Mouse (Mus musculus) limb, embryonic 11.5 days (tissue): ENCODE measurements around the gene Tldc1. TPM values are rescaled to one million over a fixed set of nuclear protein-coding genes. Genes with fewer than 3 reads are reported as not detected.

Source experiments
- ATAC-seq: fragments of 200-750 bp; cut with Nextera tagmentation; 2 replicates; pipeline ENCODE4 v1.8.0; 2017; ENCODE audit warnings: low read depth; ENCODE audit not compliant: insufficient number of reproducible peaks, low FRiP score, low TSS enrichment
- DNase-seq: peaks from one replicate; pipeline ENCODE4 v3.0.0-alpha.2; 2015; ENCODE audit warnings: low spot score
- H3K27ac ChIP-seq: fragments of 300-500 bp; sonication (generic); replicated peaks from 2 replicates; pipeline ENCODE4 v1.5.1; 2014; ENCODE audit warnings: low read depth, mild to moderate bottlenecking, low read length
- H3K27me3 ChIP-seq: fragments of 300-500 bp; sonication (generic); 2 replicates; pipeline ENCODE4 v1.6.1; 2014; ENCODE audit warnings: mild to moderate bottlenecking, low read length, mixed read lengths; ENCODE audit not compliant: control insufficient read depth, insufficient read depth
- H3K36me3 ChIP-seq: fragments of 300-500 bp; sonication (generic); 2 replicates; pipeline ENCODE4 v1.6.1; 2014; ENCODE audit warnings: mild to moderate bottlenecking, low read length, moderate library complexity, mixed read lengths; ENCODE audit not compliant: control insufficient read depth, insufficient read depth
- H3K4me1 ChIP-seq: fragments of 300-500 bp; sonication (generic); 2 replicates; pipeline ENCODE4 v1.6.1; 2014; ENCODE audit warnings: low read length, mixed read lengths; ENCODE audit not compliant: control insufficient read depth, insufficient read depth
- H3K4me2 ChIP-seq: fragments of 300-500 bp; sonication (generic); 2 replicates; pipeline ENCODE4 v1.6.1; 2014; ENCODE audit warnings: low read depth, mild to moderate bottlenecking, moderate library complexity; ENCODE audit not compliant: severe bottlenecking
- H3K4me3 ChIP-seq: fragments of 300-500 bp; sonication (generic); 2 replicates; pipeline ENCODE4 v1.5.1; 2014; ENCODE audit warnings: low read depth, low read length
- H3K9ac ChIP-seq: fragments of 300-500 bp; sonication (generic); 2 replicates; pipeline ENCODE4 v1.6.1; 2014; ENCODE audit warnings: mild to moderate bottlenecking, low read length
- H3K9me3 ChIP-seq: fragments of 300-500 bp; sonication (generic); 2 replicates; pipeline ENCODE4 v1.6.1; 2016; ENCODE audit warnings: low read length; ENCODE audit not compliant: control insufficient read depth
- WGBS: fragments of 180-500 bp; shearing (Covaris S2); extraction: QIAGEN DNeasy Blood & Tissue Kit; methylation state at CpG from one replicate; pipeline ENCODE4 v1.1.7; 2014; 5-methylcytosine and 5-hydroxymethylcytosine counted together
- polyA plus RNA-seq: library from polyadenylated mRNA; unstranded; fragments of >200 nt; fragmentation: Nextera tagmentation; extraction: Ambion mirVana; gene quantifications from 2 replicates; pipeline ENCODE4 v1.2.1, GENCODE M21; 2014

Tldc1 gene
- polyA plus RNA-seq, 1 experiment from 2014 or later: 7.0 TPM

DNA sequence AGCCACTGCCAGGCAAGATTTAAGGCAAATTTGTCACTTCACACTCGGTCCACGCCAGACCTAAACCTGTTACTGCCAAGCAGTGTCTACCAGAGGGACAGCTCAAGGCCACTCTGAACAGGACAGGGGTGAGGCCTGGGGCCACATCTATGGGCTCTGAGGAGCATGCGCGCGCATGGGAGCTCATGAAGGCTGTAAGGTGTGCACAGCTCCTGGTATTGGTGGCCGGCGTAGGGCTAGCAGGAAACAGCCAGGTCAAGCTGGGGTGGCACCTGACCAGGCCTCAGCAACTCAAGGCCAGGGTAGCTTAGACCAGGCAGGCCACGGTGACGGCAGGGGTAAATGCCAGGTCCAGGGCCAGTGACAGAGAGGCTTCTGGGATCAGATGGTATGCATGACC is 31.4 kb upstream of the Tldc1 start:
- no peak for DNase-seq
- Histone ChIP-seq H3K4me3 (no peak overlapping the region), H3K9me3 (no peaks in the 10 kb centered on the region), H3K27ac (no peak overlapping the region), H3K4me1 (0 out of 2 replicates have a peak, but pooled peaks cover 3% of the 10 kb centered on the region), H3K27me3 (no peaks in the 10 kb centered on the region), H3K36me3 (no peaks in the 10 kb centered on the region; the same call in 1 of the 2 replicates), H3K4me2 (no peak overlapping the region), H3K9ac (no peak overlapping the region)
- 88% methylated on average over 9 of the region's 9 CpGs for WGBS
- no peak for ATAC-seq

DNA sequence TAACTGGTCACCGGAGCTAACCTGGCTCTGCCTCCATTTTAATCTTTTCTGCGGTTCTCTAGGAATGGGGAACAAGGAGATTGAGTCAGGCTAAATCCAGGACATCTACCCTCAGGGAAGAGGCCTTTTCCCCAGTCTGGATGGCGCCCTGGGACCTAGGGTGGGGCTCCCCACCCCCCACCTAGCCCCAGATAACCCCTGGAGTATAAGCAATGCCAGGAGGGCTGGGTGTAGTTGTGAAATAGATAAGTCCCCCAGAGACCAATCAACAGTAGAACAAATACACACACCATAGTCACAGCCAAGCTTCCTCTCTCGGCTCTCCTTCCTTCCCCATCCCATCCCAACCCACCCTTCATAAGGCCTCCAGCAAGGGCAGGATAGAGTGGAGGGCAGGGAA is 29.5 kb upstream of the Tldc1 start:
- Histone ChIP-seq H3K36me3 (no peaks in the 10 kb centered on the region; the same call in 1 of the 2 replicates), H3K27ac (no peak overlapping the region), H3K9ac (no peak overlapping the region), H3K9me3 (no peaks in the 10 kb centered on the region), H3K4me3 (no peak overlapping the region), H3K4me1 (no peaks in the 10 kb centered on the region), H3K27me3 (no peaks in the 10 kb centered on the region), H3K4me2 (no peak overlapping the region)
- ATAC-seq: no peak
- DNase-seq: no peak
- WGBS: 90% methylated on average over 4 of the region's 4 CpGs

GRCm38 (mm10) chr8:119806422-119807263 is 28.4 kb upstream of the Tldc1 start:
- no peak overlapping the region for H3K27ac ChIP-seq
- H3K4me3 ChIP-seq: no peak overlapping the region
- H3K9ac ChIP-seq: no peak overlapping the region
- H3K36me3 ChIP-seq: no peaks in the 10 kb centered on the region; the same call in 1 of the 2 replicates
- ATAC-seq: no peak
- H3K9me3 ChIP-seq: no peaks in the 10 kb centered on the region
- 84% methylated on average over 14 of the region's 14 CpGs for WGBS
- no peaks in the 10 kb centered on the region for H3K27me3 ChIP-seq
- H3K4me2 ChIP-seq: no peak overlapping the region
- H3K4me1 ChIP-seq: no peaks in the 10 kb centered on the region
- no peak for DNase-seq

DNA sequence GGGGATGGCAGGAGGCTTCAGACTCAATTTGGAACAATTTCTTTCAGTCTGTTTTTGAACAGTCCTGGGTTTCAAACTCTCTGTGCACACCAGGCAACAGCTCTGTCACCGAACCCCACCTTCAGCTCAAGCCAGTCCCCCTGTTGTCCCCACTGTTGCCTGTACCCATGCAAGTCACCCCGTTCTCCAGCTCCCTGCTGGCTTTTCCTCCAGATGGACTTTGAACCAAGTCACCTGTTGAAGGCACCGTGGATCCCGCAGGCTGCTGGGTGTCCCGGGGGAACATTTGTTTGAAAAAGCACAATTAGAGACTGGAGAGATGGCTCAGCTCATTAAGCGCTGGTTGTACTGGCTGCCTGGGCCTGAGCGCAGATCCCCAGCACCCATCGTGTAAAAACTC is 27.1 kb upstream of the Tldc1 start:
- H3K36me3 ChIP-seq: no peaks in the 10 kb centered on the region; the same call in 1 of the 2 replicates
- H3K27ac ChIP-seq: no peak overlapping the region
- no peak overlapping the region for H3K9ac ChIP-seq
- WGBS: 77% methylated on average over 8 of the region's 8 CpGs
- no peaks in the 10 kb centered on the region for H3K27me3 ChIP-seq
- no peak overlapping the region for H3K4me2 ChIP-seq
- H3K9me3 ChIP-seq: no peaks in the 10 kb centered on the region
- DNase-seq: no peak
- no peak for ATAC-seq
- H3K4me3 ChIP-seq: no peak overlapping the region
- H3K4me1 ChIP-seq: 0 out of 2 replicates have a peak, but pooled peaks cover 3% of the 10 kb centered on the region

- Histone ChIP-seq H3K27me3 (no peaks in the 10 kb centered on the region), H3K9ac (no peak overlapping the region), H3K4me2 (no peak overlapping the region), H3K9me3 (no peaks in the 10 kb centered on the region), H3K4me1 (peaks cover 17% of the 10 kb centered on the region), H3K36me3 (no peaks in the 10 kb centered on the region), H3K27ac (no peak overlapping the region), H3K4me3 (no peak overlapping the region)
- WGBS: 88% methylated on average over 1 of the region's 1 CpGs
- no peak for ATAC-seq
- DNase-seq: no peak
These were observed 24.4 kb upstream of the Tldc1 start for GRCm38 (mm10) chr8:119802592-119802991.

- no peak for ATAC-seq
- Histone ChIP-seq H3K4me1 (peaks cover 17% of the 10 kb centered on the region), H3K36me3 (no peaks in the 10 kb centered on the region), H3K4me2 (no peak overlapping the region), H3K9ac (no peak overlapping the region), H3K27ac (no peak overlapping the region), H3K9me3 (no peaks in the 10 kb centered on the region), H3K27me3 (no peaks in the 10 kb centered on the region), H3K4me3 (no peak overlapping the region)
- no peak for DNase-seq
- WGBS: 20% methylated on average over 4 of the region's 4 CpGs
These were observed 23.0 kb upstream of the Tldc1 start for GRCm38 (mm10) chr8:119801168-119801567.

- no peaks in the 10 kb centered on the region for H3K36me3 ChIP-seq
- H3K4me3 ChIP-seq: no peak overlapping the region
- H3K4me2 ChIP-seq: peak overlapping the region; percentile 43; the same call in 1 of the 2 replicates
- no peaks in the 10 kb centered on the region for H3K27me3 ChIP-seq
- DNase-seq (no peak), ATAC-seq (peak; percentile 22; the same call in 1 of the 2 replicates)
- no peaks in the 10 kb centered on the region for H3K9me3 ChIP-seq
- 62% methylated on average over 2 of the region's 2 CpGs for WGBS
- H3K9ac ChIP-seq: no peak overlapping the region
- H3K27ac ChIP-seq: peak overlapping the region; percentile 75
- H3K4me1 ChIP-seq: peaks cover 17% of the 10 kb centered on the region
These were observed 20.7 kb upstream of the Tldc1 start for GRCm38 (mm10) chr8:119798965-119799264.

DNA sequence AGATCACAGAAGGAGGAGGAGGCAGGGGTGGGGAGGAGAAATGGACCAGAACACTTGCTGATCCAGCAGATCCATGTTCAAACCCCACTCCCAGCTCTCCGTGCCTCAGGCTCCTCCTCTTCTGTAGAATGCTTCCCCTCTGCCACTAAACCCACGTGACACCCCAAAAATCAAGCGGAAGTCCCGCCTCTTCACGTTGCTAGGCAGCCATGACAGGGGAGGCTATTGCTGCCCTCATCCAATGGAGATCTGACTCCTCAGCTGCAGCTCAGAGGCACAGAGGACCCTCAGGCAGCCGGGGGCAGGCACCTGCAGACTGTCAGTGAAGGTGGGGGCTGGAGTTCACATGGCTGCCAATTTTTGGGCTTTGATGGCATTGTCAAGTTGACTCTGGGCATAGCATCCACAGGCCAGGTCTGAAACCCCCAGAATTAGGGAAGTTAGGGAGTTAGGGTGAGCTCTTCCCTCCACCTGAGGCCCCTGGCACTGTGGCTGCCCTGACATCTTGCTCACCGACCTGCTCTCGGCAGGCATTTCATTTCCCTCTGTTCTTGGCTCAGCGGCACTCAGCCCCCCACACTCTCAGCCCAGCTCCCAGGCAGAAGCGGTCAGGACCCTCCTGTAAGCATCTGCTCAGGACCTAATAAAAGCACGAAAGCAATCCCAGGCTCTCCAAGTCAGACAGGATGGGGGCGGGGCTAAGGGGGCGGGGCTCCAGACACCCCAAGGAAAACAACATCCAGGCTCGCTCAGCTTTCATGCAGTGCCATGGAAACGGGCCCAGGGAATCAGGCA is 20.2 kb upstream of the Tldc1 start:
- DNase-seq (peak; percentile 83), ATAC-seq (peak; percentile 74)
- peaks cover 17% of the 10 kb centered on the region for H3K4me1 ChIP-seq
- H3K9me3 ChIP-seq: no peaks in the 10 kb centered on the region
- no peaks in the 10 kb centered on the region for H3K36me3 ChIP-seq
- H3K27ac ChIP-seq: peak overlapping the region; percentile 75
- H3K4me2 ChIP-seq: peak overlapping the region; percentile 43
- no peak overlapping the region for H3K9ac ChIP-seq
- WGBS: 5% methylated on average over 15 of the region's 15 CpGs
- H3K27me3 ChIP-seq: no peaks in the 10 kb centered on the region
- 0 out of 2 replicates have a peak overlapping the region, but pooled peaks have one; percentile 8 for H3K4me3 ChIP-seq
